Mouse (Mus musculus) cerebellum, adult 9-10 months (tissue): ENCODE data around the gene Ube2g2.

Experiments
- DNase-seq: peaks from one replicate; pipeline ENCODE4 v3.0.0; 2022

Ube2g2 gene

DNA sequence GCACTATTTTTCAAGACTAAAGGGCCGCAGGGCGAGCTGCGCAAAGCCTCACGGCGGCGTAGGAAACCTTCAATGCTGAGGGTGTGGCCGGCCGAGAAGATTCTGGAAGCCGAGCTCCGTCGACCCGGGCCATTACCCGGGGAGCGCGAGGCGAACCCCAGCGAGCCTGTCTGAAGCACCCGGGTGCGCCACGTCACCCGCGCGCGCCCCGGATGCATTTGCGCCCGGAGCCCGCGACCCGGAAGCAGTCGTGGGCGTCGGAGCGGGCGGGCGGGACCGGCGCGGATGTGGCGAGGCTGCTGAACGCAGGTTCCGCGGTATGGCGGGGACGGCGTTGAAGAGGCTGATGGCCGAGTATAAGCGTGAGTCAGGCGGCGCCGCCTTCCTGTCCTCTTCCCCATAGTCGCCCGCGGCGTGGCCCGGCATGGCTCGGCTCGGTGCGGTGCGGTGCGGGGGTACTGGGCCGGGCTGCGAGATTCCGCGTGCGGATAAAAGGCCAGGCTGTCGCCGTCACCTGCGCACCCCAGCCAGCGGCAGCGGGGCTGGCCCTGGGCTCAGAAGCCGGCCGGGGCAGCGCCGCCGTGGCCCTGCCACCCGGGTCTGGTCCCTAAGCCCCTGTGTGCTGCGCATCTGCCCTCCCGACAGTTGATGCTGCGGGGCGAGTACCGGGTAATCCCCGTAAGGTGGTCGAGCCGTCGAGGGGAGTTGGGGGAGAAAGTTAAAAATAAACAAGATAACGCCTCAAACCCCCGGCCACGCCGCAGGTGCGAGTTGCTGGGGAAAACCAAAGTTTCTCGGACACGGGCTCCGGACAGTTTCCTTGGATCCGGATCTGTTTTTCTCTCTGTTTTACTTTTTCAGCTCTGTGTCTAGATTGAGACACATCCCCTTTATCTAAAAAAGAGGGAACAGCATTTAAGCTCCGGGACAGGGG lies at the start of gene Ube2g2:
TSS of gene Ube2g2 (plus strand) at position 221 of the 934 bp plus-strand sequence.
- peak; percentile 89 for DNase-seq

DNA sequence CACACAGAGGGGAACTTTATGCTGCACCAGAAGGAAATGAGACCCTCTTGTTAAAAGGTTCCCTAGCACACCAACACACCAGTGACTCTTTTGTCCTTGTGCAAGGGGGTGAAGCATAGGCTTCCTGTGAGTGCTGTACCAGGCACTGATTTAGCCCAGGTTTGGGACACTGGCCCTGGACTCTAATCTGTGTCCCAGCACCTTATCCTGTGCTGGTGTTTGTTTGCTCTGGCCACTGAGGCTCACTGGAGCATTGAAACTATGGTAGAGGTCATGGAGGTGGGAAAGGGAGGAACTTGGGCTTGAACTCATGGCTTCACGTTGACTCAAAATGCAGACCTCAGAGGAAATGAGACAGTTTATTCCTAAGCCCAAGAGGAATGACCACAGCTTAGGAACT lies 48.9 kb upstream of the Ube2g2 start:
- no peak for DNase-seq

DNA sequence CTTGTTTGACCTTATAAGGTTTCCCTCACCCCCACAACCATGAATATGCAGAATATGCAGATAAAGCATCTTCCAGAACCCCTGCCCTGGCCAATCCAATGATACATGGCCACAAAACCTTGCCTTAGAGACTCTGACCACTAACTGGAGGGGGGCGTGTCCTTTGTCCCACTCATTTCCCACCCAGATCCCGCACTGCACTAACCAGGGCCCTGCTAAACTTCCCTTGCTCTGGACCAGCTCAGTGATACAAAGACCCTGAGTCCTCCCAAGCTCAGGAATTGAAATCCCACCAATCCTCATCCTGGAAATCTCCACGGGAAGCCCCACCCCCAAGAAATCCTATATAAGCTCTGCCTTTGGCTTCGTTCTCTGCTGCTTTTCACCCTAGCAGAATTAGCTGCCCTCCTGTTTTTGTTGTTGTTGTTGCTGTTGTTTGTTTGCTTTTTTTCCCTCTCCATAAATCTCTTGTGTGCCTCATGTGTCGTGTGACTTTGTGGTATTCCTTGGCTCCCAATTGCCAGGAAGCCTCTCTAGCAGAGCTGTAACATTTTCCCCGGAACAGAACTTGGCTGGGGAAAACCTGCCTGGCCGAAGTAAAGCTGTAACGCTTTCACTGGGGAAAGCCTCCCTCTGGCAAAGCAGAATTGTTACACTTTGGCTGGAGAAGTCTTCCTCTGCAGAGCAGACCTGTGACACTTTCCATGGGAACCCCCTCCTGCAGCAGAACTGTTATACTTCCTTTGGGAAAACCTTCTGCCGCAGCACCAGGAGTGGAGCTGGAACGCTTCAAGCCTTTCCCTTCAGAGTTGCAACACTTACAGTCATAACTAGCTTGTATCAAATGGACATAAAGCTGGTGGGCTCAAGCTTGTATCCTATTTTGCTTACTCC lies 41.8 kb upstream of the Ube2g2 start:
- DNase-seq = no peak

DNA sequence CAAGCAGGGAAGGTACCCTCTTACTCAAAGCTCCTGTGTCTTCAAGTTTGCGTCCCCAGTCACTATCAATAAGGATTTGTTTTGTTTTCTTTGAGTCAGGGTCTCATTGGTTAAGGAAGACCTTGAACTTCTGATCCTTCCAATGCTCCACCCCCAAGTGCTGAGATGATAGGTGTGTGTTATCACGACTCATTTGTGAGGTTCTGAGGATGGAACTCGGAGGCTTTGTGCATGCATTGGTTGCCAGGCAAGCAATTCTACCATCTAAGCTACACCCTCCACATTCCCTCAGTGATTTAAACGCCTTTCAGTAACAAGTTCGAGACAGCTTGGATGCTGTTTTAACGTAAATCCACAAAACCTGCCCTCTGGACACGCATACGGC lies 41.1 kb upstream of the Ube2g2 start:
- DNase-seq = no peak

DNA sequence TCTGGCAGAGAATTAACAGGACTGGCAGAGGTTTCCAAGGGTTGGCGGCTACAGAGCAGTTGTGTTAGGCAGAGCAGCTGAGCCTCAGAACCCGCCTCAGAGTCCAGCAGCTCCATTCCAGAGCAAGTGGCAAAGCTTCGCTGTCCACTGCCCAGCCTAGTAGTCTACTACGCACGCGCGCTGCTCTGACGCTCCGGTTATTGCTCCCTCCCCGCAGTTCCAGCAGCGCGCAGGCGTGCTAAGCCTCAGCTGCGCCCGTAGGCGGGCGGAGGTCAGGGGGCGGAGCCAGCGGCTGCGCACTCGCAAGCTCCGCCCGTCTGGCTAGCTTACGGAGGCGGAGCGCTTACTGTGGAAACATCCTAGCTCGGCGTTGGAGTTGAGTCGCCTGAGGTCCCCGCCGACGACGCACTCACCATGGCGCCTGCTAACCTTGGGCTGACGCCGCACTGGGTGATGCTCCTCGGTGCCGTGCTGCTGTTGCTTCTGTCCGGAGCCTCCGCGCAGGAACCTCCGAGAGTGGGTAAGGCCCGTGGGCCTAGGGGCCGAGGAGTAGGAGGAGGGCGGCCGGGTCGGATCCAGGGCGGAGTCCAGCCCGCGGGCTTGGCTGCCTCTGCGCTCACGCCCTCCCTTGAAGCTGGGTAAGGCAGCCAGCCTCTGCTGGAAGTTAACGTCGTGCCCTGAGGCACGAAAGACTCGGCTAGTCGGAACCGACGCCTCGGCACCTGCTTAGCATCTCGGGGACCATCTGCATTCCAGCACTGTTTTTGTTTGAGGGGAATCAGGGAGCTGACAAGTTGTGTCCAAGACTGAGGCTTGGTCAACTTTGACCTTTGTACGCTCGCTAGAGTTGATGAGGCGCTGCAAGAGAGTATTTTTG lies 40.4 kb upstream of the Ube2g2 start, which contains the start of gene Pttg1ip:
TSS of gene Pttg1ip (plus strand) at position 313 of the 877 bp plus-strand sequence.
- peak; percentile 96 for DNase-seq

DNA sequence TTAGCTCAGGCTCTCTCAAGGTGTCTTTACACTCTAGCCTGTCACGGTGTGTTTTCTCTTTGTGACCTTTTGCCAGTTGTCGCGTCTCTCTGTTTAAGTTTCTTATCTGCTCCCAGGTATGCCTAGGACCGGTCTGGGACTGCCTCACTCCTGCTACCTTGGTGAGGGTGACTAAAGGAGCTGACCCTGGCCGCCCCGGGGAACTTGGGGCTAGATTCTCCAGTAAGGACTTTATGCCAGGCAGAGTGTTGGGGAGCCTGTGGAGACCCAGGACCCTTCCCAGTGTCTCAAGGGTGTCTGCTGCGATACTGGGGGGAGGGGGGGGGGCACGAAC lies 39.8 kb upstream of the Ube2g2 start:
- no peak for DNase-seq

DNA sequence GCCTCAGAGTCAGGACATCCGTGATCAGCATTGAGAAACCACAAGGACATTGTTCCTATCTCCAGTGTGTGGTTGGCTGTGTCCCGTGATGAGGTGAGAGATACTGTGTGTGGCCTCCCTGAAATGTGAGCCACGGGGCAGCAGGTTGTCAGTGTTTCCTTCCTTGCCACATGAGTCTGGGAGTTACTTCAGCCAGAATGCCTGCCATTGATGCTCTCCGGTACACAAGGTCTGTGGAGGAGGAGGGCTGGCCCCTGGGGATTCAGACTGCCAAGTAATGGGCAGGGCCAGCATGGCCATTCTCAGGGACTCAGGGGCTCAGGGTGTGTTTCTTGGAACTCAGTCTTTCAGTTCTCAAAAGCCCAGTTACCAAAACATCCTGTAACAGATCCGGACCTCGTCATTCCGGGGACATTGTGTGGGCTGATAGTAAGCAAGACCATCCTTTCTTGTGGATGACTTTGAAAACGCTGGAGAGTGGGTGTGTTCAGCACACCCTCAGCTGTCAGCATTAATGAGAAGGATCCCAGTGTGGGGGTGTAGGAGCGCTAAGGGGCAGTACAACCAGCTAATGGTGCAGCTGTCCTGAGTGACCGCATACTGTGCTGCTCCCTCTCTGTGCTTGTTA lies 38.2 kb upstream of the Ube2g2 start:
- DNase-seq = no peak

DNA sequence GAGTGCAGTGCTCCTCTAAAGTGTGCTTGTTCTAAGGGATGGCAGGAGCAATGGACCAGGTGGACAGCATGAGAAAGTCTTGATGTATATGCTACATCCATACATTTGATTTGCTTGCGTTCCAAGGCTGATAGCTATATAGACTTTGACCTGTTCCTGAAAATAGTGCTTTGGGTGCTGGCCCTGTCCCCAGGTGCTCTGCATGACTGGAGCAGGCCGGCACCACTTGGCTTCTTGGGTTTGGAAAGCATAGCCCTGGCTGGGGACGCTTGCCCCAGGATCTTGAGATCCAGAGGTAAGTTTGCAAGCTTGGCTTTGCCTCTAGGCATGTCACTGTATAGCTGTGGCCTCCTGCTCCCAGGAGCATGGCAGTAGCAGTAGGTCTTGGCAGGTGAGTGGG lies 35.4 kb upstream of the Ube2g2 start:
- DNase-seq = no peak

DNA sequence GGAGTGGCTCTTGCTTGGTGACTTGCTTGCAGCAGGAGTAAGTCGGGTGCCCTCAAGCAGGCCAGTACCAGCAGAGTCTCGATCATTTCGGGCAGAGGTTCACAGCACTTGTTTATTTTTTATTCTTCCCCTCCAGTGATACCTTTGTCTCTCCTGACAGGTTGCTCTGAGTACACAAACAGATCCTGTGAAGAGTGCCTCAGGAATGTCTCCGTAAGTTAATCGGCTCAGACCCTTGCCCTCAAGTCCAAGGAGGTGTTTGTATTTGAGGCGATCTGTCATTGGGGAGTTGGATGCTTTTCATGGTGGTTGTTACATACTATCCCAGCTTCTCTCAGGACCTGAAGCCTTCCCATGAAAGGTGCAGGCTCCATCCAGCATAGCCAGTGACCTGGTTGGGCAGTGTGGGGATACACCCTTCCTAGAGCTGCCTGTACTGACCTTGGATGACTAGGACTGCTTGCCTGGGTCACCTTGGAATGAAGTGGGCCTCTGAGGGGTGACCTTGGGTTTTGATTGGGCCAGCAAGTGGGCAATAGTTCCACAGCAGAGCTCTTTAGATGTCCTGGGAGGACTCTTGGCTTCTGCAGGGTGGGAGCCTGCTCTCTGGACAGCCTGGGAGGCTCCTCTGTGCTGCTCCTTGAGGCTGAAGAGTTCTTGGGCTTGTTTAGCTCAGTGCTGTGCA lies 34.8 kb upstream of the Ube2g2 start:
- no peak for DNase-seq

DNA sequence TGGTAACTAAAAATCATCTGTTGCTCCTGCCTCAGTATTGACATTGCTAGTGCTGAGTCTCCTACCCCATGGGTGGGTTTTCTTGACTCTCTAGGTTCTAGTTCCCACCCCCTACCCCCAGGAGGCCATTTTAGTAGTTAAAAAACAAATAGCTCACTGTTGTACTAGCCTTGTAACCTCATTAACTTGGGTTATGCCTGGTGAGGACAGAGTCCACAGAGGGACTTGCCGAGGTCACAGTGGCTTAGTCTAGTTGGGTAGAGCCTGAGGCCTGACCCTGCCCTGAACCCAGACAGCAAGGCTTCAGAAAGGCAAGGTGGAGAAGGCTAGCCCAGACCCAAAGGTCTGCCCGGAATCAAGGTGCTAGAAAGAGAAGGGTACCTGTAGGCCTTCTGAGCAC lies 34.0 kb upstream of the Ube2g2 start:
- no peak for DNase-seq

DNA sequence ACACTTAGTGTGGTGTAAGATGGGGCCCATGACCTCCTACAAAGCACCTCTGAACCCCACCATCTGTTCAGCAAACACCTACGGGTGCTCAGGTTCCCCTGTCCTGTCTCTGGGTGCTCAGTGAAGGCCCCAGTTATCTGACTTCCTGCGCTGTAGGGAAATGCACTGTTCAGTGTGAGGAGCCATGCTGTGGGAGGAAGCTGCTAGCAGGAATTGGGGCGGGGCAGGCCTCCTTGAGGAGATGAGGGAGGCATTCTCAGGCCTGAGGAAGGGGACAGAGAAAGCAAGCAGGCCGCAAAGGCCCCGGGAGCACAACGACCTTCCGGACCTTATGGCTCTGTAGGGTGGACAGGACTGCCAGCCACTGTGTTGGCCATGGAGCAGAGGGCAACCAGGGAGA lies 33.0 kb upstream of the Ube2g2 start:
- no peak for DNase-seq

DNA sequence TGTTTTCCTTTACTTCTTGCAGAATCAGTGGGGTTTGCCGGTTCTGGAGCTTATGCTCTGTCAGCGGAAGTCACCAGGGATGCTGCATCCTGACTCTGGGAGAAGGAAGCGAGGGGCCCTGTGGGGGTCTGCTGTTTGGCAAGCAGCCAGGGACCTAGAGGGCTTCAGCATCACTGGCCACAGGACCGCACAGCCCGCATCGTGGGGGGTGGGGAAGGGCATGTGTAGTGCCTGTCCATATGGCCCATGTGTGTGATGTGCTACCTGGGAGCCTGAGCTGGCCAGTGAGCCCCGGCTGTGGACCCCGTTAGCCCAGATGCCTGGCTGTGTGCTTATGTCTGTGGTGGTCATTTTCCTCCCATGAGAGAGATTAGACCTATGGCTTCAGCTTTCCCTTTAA lies 32.3 kb upstream of the Ube2g2 start:
- DNase-seq = no peak

DNA sequence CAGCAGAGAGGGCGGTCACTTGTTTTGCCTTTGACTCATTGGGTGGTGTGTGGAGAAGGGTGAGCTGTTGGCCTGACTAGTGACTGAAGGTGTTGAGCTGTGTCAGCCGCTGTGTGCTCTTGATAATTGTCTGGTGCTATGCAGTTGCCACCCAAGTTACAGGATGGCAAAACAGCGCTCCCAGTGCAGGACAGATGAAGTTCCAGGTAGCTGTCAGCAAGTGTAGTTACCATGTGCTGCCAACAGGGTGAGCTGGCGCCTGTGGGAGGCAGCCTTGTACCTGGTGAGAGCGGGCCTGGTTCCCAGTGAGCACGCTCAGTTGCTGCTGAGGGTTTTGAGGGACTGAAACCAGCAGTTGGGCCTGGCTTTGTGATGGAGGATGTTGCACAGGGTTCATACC lies 31.3 kb upstream of the Ube2g2 start:
- peak; percentile 71 for DNase-seq

DNA sequence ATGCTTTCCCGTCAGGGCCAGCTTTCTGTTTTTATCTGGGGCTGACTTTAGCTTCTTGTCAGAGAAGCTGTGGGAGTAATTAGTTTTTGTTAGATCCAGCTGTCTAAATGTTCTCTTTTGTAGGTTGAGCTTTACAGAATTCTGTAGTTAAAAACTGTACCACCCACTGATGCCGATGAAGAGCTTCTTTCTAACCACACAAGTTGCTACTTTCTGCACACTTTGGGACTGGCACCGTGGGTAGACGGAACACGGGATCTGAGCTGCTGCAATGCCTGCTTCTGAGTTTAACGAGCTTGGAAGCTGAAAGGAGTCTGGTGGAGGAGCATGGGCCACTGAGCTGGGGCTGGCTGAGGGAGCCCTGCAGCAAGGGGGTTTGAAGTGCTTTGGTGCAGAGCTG lies 30.5 kb upstream of the Ube2g2 start:
- DNase-seq = no peak

DNA sequence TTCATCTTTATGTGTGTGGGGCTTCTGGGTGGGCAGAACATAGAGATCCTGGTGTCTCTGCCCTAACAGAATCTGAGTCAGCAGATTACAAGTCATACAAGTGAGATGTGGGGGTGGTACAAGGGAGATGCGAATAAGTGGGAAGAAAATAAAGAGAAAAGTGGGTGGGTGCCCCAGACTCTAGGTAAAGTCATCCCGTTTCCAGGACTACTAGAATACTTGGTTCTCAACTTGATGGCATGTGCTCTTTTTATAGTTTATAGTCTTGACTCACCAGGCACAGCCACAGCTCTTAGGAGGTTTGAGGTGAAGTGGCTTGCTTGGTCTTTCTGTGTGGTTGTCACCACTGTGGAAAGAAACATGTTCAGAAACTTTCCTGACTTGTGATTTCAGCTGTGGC lies 26.0 kb upstream of the Ube2g2 start:
- DNase-seq = no peak

DNA sequence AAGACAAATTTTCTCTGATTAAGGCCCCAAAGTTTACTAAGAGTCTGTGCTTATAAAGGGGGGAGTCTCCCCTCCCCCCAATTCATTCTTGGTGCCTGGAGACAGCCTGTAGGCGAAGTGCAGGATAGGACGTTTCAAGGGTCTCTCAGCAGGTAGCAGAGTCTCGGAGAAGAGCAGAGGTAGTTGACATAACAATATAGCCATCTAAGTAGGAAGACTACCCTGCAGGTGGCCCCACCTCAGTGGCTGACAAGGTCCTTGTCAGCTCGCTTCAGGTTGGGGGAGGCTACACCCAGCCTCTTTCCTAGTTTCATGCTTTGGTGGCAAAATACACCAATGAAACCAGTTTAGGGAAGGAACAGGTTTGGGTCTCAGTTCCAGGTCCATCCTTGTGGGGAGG lies 19.1 kb upstream of the Ube2g2 start:
- no peak for DNase-seq

DNA sequence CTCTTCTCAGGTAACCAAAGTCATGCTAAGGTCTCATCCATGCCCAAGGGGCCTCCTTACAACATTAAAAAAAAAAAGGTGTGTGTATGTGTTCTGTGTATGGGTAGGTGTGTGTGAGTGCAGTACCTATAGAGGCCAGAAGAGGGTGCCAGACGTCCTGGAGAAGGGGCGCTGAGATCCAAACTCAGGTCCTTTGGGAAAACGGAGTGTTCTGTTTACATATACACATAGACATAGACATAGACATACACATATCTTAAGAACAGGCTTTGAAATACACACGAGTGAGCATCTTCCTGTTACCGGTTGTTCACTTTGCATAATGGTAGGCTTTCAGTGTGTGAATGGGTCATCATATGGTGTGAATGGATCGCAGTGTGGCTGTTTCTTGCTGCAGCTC lies 18.0 kb upstream of the Ube2g2 start:
- DNase-seq = no peak

DNA sequence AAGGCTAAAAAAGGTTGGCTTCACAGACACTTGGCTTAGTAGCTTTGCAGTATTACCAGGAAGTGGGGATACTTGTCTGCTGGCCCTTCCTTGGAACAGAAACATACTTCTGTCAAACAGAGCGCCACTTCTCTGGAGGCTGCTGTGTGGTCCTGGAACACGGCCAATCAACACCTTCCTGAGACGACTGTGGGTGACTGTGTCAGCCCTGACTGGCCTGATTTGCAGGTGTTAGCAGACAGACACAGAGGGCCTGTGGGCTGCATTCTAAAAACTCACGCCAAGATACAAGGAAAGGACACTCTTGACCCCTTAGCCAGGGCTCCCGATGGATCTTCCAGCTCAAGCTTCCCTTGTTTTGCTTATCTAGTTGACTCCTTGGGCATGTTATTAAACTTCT lies 17.1 kb upstream of the Ube2g2 start:
- no peak for DNase-seq

DNA sequence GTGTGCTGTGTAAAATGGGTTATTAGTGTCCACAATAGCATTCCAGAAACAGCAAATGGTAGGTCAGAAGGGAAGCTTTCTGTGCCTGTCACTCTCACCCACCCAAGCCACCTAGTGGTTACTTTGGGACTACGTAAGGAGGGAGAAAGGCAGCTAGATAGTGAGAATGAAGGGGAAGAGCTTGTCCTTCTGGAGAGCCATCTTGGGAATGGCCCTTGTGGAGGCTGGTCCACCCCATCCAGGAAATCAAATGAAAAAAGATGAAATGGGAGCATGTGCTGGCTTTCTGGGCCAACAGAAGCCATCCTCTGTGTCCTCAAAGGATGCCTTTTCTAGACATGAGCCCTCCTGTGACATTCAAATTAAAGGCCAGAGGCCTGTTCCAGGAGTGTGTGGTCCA lies 16.7 kb upstream of the Ube2g2 start:
- DNase-seq = no peak

DNA sequence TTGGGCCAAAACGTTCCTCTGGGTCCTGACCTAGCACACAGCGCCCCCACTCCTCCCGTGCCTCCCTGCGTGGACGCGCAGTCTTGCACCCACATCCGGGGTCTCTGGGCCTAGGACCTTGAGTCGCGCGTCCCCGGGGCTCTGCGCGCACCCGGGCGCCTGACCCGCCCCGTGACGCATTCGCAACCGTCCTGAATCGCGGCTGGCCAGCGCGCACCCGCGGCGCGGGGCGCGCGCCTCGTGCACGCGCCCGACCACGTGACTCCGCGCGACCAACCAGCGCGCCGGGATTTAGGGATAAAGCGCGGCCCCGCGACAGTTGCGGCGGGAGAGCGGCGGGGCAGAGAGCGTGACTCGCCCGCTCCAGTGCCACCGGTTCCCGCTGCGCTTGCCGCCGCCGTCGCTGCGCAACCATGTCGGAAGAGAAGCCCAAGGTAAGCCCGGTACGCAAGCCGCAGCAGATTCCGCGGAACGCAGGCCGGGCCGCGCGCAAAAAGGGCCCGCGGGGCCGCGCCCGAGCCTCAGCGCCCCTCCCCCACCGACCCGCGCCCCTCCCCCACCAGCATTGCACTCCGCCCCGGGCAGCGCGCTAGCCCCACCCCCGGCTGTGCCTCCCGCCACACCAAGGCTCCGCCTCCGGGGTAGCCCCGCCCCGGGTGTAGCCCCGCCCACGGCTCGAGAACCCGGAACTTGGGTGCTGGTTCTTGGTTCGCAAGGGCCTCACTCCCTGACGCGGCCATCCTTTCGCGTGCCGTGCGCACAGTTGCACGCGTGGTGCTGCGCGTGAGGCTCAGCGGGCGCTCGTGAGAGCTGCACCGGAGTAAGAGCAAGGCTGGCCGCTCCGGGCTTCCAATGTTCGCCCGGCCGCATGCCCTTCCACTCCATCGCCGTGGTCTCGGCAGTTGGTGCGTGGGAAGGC lies 15.9 kb upstream of the Ube2g2 start, which contains the start of the genes Sumo3 and Gm49325:
TSS of gene Sumo3 (plus strand) at position 190 of the 919 bp plus-strand sequence.
TSS of gene Gm49325 (plus strand) at position 290 of the 919 bp plus-strand sequence.
- DNase-seq = peak; percentile 93
